Mouse (Mus musculus) inflammation-experienced regulatory T-cells, adult 6 months (primary cell): Measurements from ENCODE around the gene Foxi1. TPM values are rescaled to one million over a fixed set of nuclear protein-coding genes. Genes with fewer than 3 reads are reported as not detected.

ENCODE experiments used
- ATAC-seq: one replicate; pipeline ENCODE4 v1.8.0; 2017
- polyA plus RNA-seq, 3 experiments: library from polyadenylated mRNA; unstranded; fragments of 100-300 nt; shearing (Covaris generic); gene quantifications; one replicate each; pipeline ENCODE4 v1.2.1; 2017

The Foxi1 gene
- polyA plus RNA-seq, 3 experiments from 2014 or later = not detected

GRCm38 (mm10) chr11:34155235-34155634, 52.7 kb downstream of the Foxi1 start:
- no peak for ATAC-seq

Other genes starting within 250 kb of the Foxi1 start
- 1 to 10 TPM in 1 of 3 experiments, under 1 TPM in 2; 0.53 to 1.6 (median 0.66) TPM for gene Kcnmb1, start 245.1 kb downstream of the Foxi1 start, polyA plus RNA-seq
- gene Kcnip1, start 214.9 kb downstream of the Foxi1 start, polyA plus RNA-seq = under 1 TPM in 1 of 3 experiments, not detected in 2; 0.58 TPM
- 100 to 1,000 TPM; 451 to 581 (median 480) TPM for gene Lcp2, start 161.2 kb downstream of the Foxi1 start, polyA plus RNA-seq
- 10 to 100 TPM in 1 of 3 experiments, 1 to 10 TPM in 2; 6.0 to 13.0 (median 7.7) TPM for gene 4930469K13Rik, start 109.5 kb downstream of the Foxi1 start, polyA plus RNA-seq
- gene Fam196b, start 106.7 kb upstream of the Foxi1 start, polyA plus RNA-seq = 1 to 10 TPM; 4.0 to 8.0 (median 6.3) TPM